7 mouse cellular contexts compared by ENCODE assay signal in the genomic region with DNA sequence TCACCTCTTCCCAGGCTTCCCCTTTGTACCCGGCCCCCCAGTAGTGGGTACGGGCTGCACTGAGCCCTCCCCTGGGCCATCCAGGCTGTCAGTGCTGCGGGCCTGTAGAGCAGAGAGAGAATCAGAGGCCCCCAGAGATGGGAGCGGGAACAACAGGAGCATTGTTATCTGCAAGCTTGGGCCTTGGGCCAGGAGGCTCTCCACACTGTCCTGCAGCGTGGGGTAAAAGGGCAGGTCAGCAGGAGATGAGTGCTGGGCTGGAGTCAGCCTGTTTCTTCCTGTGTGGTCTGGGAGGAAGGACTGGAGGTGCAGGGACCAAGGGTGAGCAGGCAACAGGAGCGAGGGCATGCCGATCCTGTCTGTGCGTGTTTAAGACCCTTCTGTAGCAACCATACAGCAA. TPM values are rescaled to one million over a fixed set of nuclear protein-coding genes. Genes with fewer than 3 reads are reported as not detected.
DNase-seq lines count a peak whose midpoint lies in the region; ATAC-seq and TF ChIP-seq lines count a peak whose summit lies in the region.

No protein-coding gene starts in this region.

- no peaks in the 10 kb centered on the region for H3K9me3 ChIP-seq in forebrain, embryonic 15.5 days
- no peaks in the 10 kb centered on the region for H3K9me3 ChIP-seq in neural tube, embryonic 13.5 days

- peak overlapping the region; percentile 94 for H3K9ac ChIP-seq in forebrain, embryonic 15.5 days (replicated peaks)
- H3K9ac ChIP-seq in neural tube, embryonic 13.5 days = peak overlapping the region; percentile 95

- H3K36me3 ChIP-seq in forebrain, embryonic 15.5 days = peaks cover 45% of the 10 kb centered on the region
- H3K36me3 ChIP-seq in neural tube, embryonic 13.5 days = peaks cover 47% of the 10 kb centered on the region
- H3K36me3 ChIP-seq in thymus, adult 2 months (ENCODE audit: control insufficient read depth, insufficient read depth, low read length) = peaks cover 31% of the 10 kb centered on the region

- peak overlapping the region; percentile 91 for H3K4me3 ChIP-seq in forebrain, embryonic 15.5 days
- peak overlapping the region; percentile 72 for H3K4me3 ChIP-seq in neural tube, embryonic 13.5 days
- no peak overlapping the region for H3K4me3 ChIP-seq in thymus, adult 2 months (ENCODE audit: control insufficient read depth, insufficient read depth, low read length)

- no peak overlapping the region for H3K27ac ChIP-seq in forebrain, embryonic 15.5 days (replicated peaks)
- H3K27ac ChIP-seq in neural tube, embryonic 13.5 days (replicated peaks) = peak overlapping the region; percentile 92
- H3K27ac ChIP-seq in thymus, adult 2 months (ENCODE audit: control insufficient read depth, insufficient read depth, low read length) = no peak overlapping the region

- peaks cover 38% of the 10 kb centered on the region for H3K4me1 ChIP-seq in forebrain, embryonic 15.5 days
- peaks cover 44% of the 10 kb centered on the region for H3K4me1 ChIP-seq in neural tube, embryonic 13.5 days (replicated peaks)
- H3K4me1 ChIP-seq in thymus, adult 2 months (replicated peaks; ENCODE audit: control insufficient read depth, insufficient read depth, low read length) = peaks cover 12% of the 10 kb centered on the region

- H3K4me2 ChIP-seq in forebrain, embryonic 15.5 days (replicated peaks) = peak overlapping the region; percentile 78
- H3K4me2 ChIP-seq in neural tube, embryonic 13.5 days = peak overlapping the region; percentile 72

- no peak for TF ChIP-seq POLR2A in thymus, adult 2 months (IDR thresholded peaks at IDR 0.05; ENCODE audit: control insufficient read depth, extremely low read depth, insufficient read depth, low read length, poor library complexity)

- peak; percentile 17 for DNase-seq in ovary, postnatal 14 days (ENCODE audit: low spot score)
- no peak for DNase-seq in ovary, adult 18-20 months (ENCODE audit: low spot score)
- peak; percentile 67 to 68 for DNase-seq in kidney, adult 8-10 months
- no peak for DNase-seq in thymus, adult 2 months
- DNase-seq in gastrocnemius, postnatal 36 days = no peak

- no peak for ATAC-seq in forebrain, embryonic 15.5 days (replicated peaks)
- ATAC-seq in neural tube, embryonic 13.5 days (ENCODE audit: low read depth) = no peak

- intact Hi-C loops in gastrocnemius, postnatal 36 days (cut with DNase I) = loop anchor here (10.0 kb wide), 1 partner anchor 202 kb away; no protein-coding TSS in a partner anchor

- no peak for TF ChIP-seq CTCF in thymus, adult 2 months (IDR thresholded peaks at IDR 0.05; ENCODE audit: borderline replicate concordance, control insufficient read depth, extremely low read depth, insufficient read depth, low read length, poor library complexity)

- WGBS in forebrain, embryonic 15.5 days = 8% methylated on average over 8 of the region's 8 CpGs
- WGBS in neural tube, embryonic 13.5 days = 12% methylated on average over 8 of the region's 8 CpGs
- WGBS in thymus, adult 2 months = 87% methylated on average over 8 of the region's 8 CpGs

- H3K27me3 ChIP-seq in forebrain, embryonic 15.5 days = no peaks in the 10 kb centered on the region
- no peaks in the 10 kb centered on the region for H3K27me3 ChIP-seq in neural tube, embryonic 13.5 days
- no peaks in the 10 kb centered on the region for H3K27me3 ChIP-seq in thymus, adult 2 months (ENCODE audit: control insufficient read depth, insufficient read depth, low read length)

RNA-seq across cellular contexts. Expression of gene Arhgap33, which starts 1.9 kb away (rescaled TPM):
- polyA plus RNA-seq in forebrain, embryonic 15.5 days (2015; fragmentation: Nextera tagmentation; extraction: Ambion mirVana) = 115 and 121 TPM in 2 replicates
- polyA plus RNA-seq in neural tube, embryonic 13.5 days (2015; fragmentation: Nextera tagmentation; extraction: Ambion mirVana) = 86.8 and 95.2 TPM in 2 replicates
- polyA plus RNA-seq in thymus, adult 2 months (2012; rRNA removed) = 156 and 176 TPM in 2 replicates
- 1 to 10 TPM in 1 of 2 experiments, under 1 TPM in 1; 0.49 to 1.0 TPM for total RNA-seq in gastrocnemius, postnatal 36 days (2021)

RNA-seq across cellular contexts. Expression of gene Hspb6, which starts 19.0 kb away (rescaled TPM):
- 9.3 and 10.4 TPM in 2 replicates for polyA plus RNA-seq in forebrain, embryonic 15.5 days (2015; fragmentation: Nextera tagmentation; extraction: Ambion mirVana)
- polyA plus RNA-seq in neural tube, embryonic 13.5 days (2015; fragmentation: Nextera tagmentation; extraction: Ambion mirVana) = 6.6 TPM in 2 replicates
- polyA plus RNA-seq in thymus, adult 2 months (2012; rRNA removed) = 30.0 and 89.6 TPM in 2 replicates
- total RNA-seq in gastrocnemius, postnatal 36 days (2021) = 1,000 to 10,000 TPM; 1,132 to 1,502 TPM

RNA-seq across cellular contexts. Expression of gene Proser3, which starts 19.2 kb away (rescaled TPM):
- polyA plus RNA-seq in forebrain, embryonic 15.5 days (2015; fragmentation: Nextera tagmentation; extraction: Ambion mirVana) = 12.3 and 13.9 TPM in 2 replicates
- polyA plus RNA-seq in neural tube, embryonic 13.5 days (2015; fragmentation: Nextera tagmentation; extraction: Ambion mirVana) = 6.7 and 8.6 TPM in 2 replicates
- 36.1 and 36.3 TPM in 2 replicates for polyA plus RNA-seq in thymus, adult 2 months (2012; rRNA removed)
- 1 to 10 TPM; 3.3 to 8.2 TPM for total RNA-seq in gastrocnemius, postnatal 36 days (2021)

RNA-seq across cellular contexts. Expression of gene Lin37, which starts 26.7 kb away (rescaled TPM):
- 58.9 and 63.3 TPM in 2 replicates for polyA plus RNA-seq in forebrain, embryonic 15.5 days (2015; fragmentation: Nextera tagmentation; extraction: Ambion mirVana)
- 60.9 and 62.9 TPM in 2 replicates for polyA plus RNA-seq in neural tube, embryonic 13.5 days (2015; fragmentation: Nextera tagmentation; extraction: Ambion mirVana)
- 73.0 and 78.6 TPM in 2 replicates for polyA plus RNA-seq in thymus, adult 2 months (2012; rRNA removed)
- total RNA-seq in gastrocnemius, postnatal 36 days (2021) = 10 to 100 TPM in 1 of 2 experiments, 1 to 10 TPM in 1; 9.6 to 12.4 TPM

RNA-seq across cellular contexts. Expression of gene U2af1l4, which starts 30.2 kb away (rescaled TPM):
- polyA plus RNA-seq in forebrain, embryonic 15.5 days (2015; fragmentation: Nextera tagmentation; extraction: Ambion mirVana) = 118 and 122 TPM in 2 replicates
- 92.6 and 113 TPM in 2 replicates for polyA plus RNA-seq in neural tube, embryonic 13.5 days (2015; fragmentation: Nextera tagmentation; extraction: Ambion mirVana)
- 81.5 and 84.2 TPM in 2 replicates for polyA plus RNA-seq in thymus, adult 2 months (2012; rRNA removed)
- 10 to 100 TPM; 51.8 to 52.3 TPM for total RNA-seq in gastrocnemius, postnatal 36 days (2021)

Comparison
In these comparisons a context has a peak if more than half of its experiments do, and no peak if none do; other contexts are left out.
1. DNase-seq: peak in ovary, postnatal 14 days (single experiment) and kidney, adult 8-10 months (2 of 2); none in ovary, adult 18-20 months (single experiment), thymus, adult 2 months (single experiment) and gastrocnemius, postnatal 36 days (0 of 2).